Mouse (Mus musculus): ENCODE results near the gene Utp18. TPM values are rescaled to one million over a fixed set of nuclear protein-coding genes. Genes with fewer than 3 reads are reported as not detected.

Utp18 gene
- polyA plus RNA-seq, 1 experiment, result 16.3 TPM

DNA sequence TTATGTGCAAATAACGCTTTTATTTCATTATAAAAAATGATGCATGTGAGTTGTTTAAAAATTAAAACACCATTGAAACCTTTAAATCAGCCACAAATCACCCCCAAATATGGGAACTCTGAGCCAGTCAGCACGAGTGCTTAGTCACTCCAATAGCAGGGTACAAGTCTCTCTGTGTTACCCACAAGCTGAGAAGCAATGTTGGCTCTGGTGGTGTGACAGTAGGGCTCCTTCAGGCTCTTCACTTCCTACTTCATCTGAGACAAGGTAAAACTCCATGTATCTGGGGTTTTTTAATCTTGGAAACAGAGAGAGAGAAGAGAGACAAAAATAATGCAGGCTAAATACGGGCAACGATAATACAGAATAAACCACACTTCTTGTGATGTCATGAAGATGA, 72.6 kb downstream of the Utp18 start:
- no peaks in the 10 kb centered on the region for H3K36me3 ChIP-seq (ENCODE audit: control insufficient read depth, insufficient read depth)
- H3K4me3 ChIP-seq, result no peak overlapping the region
- H3ac ChIP-seq (ENCODE audit: control insufficient read depth, insufficient read length), result no peak overlapping the region
- no peaks in the 10 kb centered on the region for H3K79me2 ChIP-seq (ENCODE audit: control insufficient read depth, insufficient read depth)
- no peak overlapping the region for H3K4me2 ChIP-seq (ENCODE audit: low read depth)
- H3K27me3 ChIP-seq (ENCODE audit: control insufficient read depth, insufficient read depth, insufficient read length), result no peaks in the 10 kb centered on the region
- TF ChIP-seq TCF3 (IDR thresholded peaks at IDR 0.05; ENCODE audit: insufficient read length, low read depth), result no peak
- TF ChIP-seq CEBPB (IDR thresholded peaks at IDR 0.05; ENCODE audit: insufficient read depth, poor library complexity, severe bottlenecking), result no peak
- no peak for TF ChIP-seq TCF12 (IDR thresholded peaks at IDR 0.05; ENCODE audit: insufficient read depth, poor library complexity, severe bottlenecking)
- no peak for TF ChIP-seq REST (IDR thresholded peaks at IDR 0.05; ENCODE audit: insufficient read depth, insufficient read length)
- TF ChIP-seq MYOG (IDR thresholded peaks at IDR 0.05; ENCODE audit: control insufficient read depth in 1 of 3, insufficient read depth in 1 of 3, insufficient read length in 2 of 3, low read depth in 2 of 3), result no peak
- no peak for TF ChIP-seq MYOD1 (IDR thresholded peaks at IDR 0.05; ENCODE audit: control insufficient read depth in 1 of 3, insufficient read length in 2 of 3, low read depth in 2 of 3)
- TF ChIP-seq MAX (IDR thresholded peaks at IDR 0.05; ENCODE audit: low read depth), result no peak
- TF ChIP-seq USF1 (IDR thresholded peaks at IDR 0.05; ENCODE audit: low read depth), result no peak
- no peak for TF ChIP-seq POLR2A (IDR thresholded peaks at IDR 0.05; ENCODE audit: insufficient read length, low read depth)
- TF ChIP-seq SRF (IDR thresholded peaks at IDR 0.05; ENCODE audit: control insufficient read depth, insufficient read length, low read depth), result no peak
- TF ChIP-seq E2F4 (IDR thresholded peaks at IDR 0.05; ENCODE audit: insufficient read depth), result no peak
- no peak for TF ChIP-seq POLR2AphosphoS2 (IDR thresholded peaks at IDR 0.05; ENCODE audit: insufficient read length, low read depth)

GRCm38 (mm10) chr11:93812125-93812868, 73.3 kb downstream of the Utp18 start:
- Histone ChIP-seq H3K27me3 (ENCODE audit: control insufficient read depth, insufficient read depth, insufficient read length) (no peaks in the 10 kb centered on the region), H3K4me3 (no peak overlapping the region), H3K36me3 (ENCODE audit: control insufficient read depth, insufficient read depth) (no peaks in the 10 kb centered on the region), H3K4me2 (ENCODE audit: low read depth) (no peak overlapping the region), H3ac (ENCODE audit: control insufficient read depth, insufficient read length) (no peak overlapping the region), H3K79me2 (ENCODE audit: control insufficient read depth, insufficient read depth) (no peaks in the 10 kb centered on the region)
- TF ChIP-seq POLR2A (IDR thresholded peaks at IDR 0.05; ENCODE audit: insufficient read length, low read depth), result no peak
- no peak for TF ChIP-seq E2F4 (IDR thresholded peaks at IDR 0.05; ENCODE audit: insufficient read depth)
- no peak for TF ChIP-seq TCF12 (IDR thresholded peaks at IDR 0.05; ENCODE audit: insufficient read depth, poor library complexity, severe bottlenecking)
- no peak for TF ChIP-seq TCF3 (IDR thresholded peaks at IDR 0.05; ENCODE audit: insufficient read length, low read depth)
- TF ChIP-seq MAX (IDR thresholded peaks at IDR 0.05; ENCODE audit: low read depth), result no peak
- TF ChIP-seq SRF (IDR thresholded peaks at IDR 0.05; ENCODE audit: control insufficient read depth, insufficient read length, low read depth), result no peak
- no peak for TF ChIP-seq MYOD1 (IDR thresholded peaks at IDR 0.05; ENCODE audit: control insufficient read depth in 1 of 3, insufficient read length in 2 of 3, low read depth in 2 of 3)

Other genes starting within 250 kb of the Utp18 start
- 4.2 TPM for gene Mbtd1, start 86 bp upstream of the Utp18 start, polyA plus RNA-seq (2012; fragmentation: generic; extraction: Trizol)
- gene Nme2, start 70.5 kb upstream of the Utp18 start, polyA plus RNA-seq (2012; fragmentation: generic; extraction: Trizol), result 1,152 TPM
- 258 TPM for gene Gm20390, start 82.5 kb upstream of the Utp18 start, polyA plus RNA-seq (2012; fragmentation: generic; extraction: Trizol)
- 48.7 TPM for gene Nme1, start 82.8 kb upstream of the Utp18 start, polyA plus RNA-seq (2012; fragmentation: generic; extraction: Trizol)
- gene Spag9, start 110.3 kb upstream of the Utp18 start, polyA plus RNA-seq (2012; fragmentation: generic; extraction: Trizol), result 16.9 TPM

Measured in myocyte (in vitro differentiated cells).